Mouse (Mus musculus) induced T-regulatory cell, adult 2 months (primary cell): ENCODE measurements around the gene Garnl3.

ENCODE experiments used
- DNase-seq: peaks from one replicate; pipeline ENCODE4 v3.0.0-alpha.2; 2012; ENCODE audit warnings: low read depth

Gene Garnl3

DNA sequence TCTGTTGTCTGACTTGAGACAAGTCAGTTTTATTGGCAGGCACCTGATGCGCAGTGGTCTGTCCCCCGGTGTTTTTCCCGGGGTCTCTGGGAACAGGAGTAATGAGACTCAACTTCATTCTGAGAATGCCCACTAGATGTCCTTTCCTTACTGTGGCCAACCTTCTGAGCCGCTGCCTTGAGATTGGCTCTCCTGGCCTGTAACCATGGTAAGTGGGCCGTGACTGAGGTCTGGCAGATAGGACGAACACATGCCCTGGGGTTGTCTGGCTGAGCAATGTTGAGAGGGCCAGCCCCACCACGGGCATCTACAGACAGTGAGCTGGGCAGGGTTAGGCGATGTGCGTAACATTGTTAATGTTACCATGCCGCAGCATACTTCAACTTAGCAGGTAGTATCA is 106.9 kb downstream of the Garnl3 start:
- DNase-seq: no peak

DNA sequence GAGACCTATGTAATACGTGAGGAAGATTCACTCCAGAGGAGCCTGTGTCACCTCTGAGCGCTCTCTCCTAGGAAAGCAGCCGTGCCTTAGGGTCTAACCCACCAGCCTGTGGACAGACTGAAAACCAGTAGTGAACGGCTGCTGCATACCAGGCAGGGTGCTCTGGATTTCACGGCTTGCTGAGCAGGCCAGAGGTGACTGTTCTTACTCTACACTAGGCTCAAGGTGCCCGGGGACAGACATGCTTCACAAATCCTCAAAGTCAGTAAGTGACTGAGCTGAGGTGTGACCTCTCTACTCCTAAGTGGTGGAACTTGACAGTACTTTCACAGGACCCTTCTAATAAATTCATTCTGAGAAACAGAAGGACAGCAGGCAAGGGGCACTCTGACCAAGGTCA is 108.6 kb downstream of the Garnl3 start:
- DNase-seq: no peak

DNA sequence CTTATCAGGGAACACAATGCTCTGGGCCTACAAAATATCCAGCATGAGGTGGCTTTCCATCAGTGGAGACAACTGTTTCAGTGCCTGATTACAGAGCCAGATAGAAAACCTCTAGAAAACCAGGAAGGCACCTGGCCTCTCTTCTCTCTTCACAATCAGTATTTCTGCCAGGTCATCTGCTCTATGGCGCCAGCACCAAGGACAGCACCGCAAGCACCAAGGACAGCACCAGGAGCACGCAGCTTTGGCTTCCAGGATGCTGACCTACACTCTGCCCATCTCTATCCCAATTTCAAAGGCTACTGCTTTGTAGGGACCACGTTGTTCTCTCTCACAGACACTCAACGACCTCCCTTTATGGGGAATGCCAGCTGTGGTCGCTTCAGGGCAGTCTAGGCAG is 113.4 kb downstream of the Garnl3 start:
- peak; percentile 58 for DNase-seq

DNA sequence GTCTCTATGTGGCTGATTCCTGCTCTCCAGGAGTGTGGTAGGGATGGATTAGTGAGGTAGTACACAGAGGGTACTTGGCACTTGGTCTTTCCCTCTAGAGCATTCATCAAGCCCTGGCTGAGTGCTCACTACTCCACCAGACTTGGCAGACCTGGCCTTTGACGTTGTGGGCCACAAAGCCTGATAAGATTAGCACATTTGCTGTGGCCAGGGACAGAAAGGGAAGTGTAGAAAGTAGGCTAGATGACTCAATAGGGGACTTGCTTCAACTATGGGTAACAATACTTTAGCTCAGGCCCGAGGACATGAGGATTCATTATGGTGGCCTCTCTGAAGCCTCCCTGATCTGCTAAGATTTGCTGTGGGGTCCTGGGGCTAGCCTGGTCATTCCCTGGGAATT is 114.3 kb downstream of the Garnl3 start:
- DNase-seq: no peak

DNA sequence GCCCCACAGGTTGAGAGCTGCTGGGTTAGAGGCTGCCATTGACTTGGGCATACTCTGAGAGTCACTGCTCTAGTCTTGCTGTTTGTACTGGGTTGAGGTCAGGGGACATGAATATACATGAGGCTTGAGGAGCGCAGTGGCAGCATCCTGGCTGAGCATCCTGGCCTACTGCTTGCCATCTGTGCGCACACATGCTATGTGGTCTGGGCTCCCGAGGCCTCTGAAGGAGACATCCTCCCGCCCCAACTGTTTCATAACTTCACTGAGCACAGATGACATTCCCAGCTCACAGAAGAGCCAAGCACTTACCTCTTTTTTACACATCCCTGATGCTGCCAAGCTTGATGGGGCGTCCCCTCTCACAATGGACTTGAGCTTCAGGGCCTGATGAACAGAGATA is 116.6 kb downstream of the Garnl3 start:
- no peak for DNase-seq

DNA sequence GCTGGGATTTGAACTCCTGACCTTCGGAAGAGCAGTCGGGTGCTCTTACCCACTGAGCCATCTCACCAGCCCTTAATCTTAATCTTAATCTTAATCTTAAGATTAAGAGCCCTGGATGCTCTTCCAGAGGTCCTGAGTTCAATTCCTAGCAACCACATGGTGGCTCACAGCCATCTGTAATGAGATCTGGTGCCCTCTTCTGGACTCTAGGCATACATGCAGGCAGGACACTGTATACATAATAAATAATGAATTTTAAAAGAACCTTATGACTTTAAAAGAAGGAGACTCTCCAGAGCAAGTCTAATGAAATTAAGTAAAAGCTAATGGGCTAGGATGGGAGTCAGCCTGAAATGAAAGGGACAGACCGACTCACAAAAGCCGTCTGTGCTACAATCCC is 122.4 kb downstream of the Garnl3 start:
- DNase-seq: peak; percentile 27

DNA sequence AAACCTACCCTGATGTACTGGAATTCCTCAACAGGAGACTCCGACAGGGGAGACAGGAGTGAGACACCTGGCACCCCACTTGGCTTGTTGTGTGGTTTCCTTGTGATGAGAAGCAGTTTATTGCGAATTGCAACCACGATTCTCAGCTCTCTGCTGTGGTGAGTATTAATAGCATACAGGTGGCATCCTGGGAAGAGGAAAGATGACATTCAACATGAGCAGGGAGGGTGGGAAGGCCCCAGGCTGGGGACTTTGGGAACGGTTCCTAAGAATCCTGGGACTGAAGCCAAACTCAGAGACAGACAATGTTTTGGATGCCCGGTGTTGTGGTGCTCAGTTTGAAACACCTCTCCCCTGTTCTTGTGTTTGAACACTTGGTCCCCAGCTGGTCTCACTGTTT is 126.4 kb downstream of the Garnl3 start:
- DNase-seq: no peak

DNA sequence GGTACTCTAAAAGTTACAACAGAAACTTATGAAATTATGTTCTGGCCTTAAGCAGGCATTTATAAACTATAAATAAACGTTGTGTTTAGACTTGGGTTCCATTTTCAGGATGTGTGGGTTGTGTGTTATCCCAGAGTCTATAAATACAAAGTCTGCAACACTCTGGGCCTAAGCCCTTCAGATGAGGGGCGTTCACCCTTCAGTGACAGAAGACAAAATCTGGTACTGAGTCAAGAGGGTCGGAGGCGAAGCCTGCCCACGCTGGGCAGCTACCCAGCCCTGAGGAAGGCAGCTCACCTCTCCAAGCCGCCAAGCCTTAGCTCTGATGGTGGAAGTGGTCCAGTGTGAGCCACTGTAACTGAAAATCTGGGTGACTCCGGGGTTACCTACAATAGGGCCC is 129.3 kb downstream of the Garnl3 start:
- DNase-seq: no peak

DNA sequence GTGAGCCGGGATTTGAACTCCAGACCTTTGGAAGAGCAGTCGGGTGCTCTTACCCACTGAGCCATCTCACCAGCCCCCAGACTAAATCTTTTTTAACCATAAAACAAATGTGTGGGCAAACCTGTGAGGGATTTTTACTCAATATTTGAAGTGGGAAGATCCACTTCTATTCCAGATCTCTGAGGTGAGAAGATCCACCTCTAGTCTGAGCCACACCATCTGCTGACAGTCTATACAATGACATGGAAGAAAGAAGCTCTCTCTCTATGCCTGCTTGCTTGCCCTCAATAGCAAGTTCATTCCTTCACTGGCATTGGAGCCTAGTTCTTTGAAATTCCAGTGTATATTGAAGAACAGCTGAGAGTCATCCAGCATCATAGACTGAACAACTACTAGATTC is 131.7 kb downstream of the Garnl3 start:
- DNase-seq: no peak

DNA sequence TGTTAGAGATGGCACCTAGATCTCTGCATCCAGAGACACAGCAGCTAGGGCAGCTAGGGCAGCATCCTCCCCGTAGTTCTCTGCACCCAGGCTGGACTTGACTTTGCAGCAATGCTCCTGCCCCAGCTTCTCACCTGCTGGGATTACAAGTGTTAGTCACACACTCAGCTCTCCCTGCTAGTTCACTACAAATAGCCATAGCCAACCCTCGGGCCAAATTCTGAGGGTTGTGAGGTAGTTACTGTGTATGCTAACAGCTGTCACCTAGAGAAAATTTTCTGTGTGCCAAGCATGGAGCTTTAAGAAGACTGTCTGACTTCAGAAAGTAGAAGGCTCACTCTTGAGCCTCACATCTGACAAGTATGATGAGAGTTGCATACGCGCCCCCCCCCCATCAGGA is 133.7 kb downstream of the Garnl3 start:
- no peak for DNase-seq

DNA sequence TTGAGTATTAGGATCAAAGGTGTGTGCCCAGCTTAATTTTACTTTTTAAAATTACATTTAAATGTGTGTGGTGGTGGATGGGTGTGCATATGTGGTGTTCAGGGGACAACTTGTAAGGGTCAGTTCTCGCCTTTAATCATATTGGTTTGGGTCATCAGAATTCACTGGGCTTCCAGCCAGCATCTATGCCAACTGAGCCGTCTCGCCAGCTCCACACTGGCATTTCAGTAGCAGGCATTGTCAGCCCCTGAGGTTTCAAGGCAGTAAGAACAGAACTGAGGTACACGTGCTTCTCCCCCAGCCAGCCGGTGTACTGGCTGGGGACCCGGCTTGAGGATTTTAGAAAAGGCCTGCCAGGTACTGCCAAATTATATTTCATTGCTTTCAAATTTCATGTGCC is 134.4 kb downstream of the Garnl3 start:
- DNase-seq: no peak

DNA sequence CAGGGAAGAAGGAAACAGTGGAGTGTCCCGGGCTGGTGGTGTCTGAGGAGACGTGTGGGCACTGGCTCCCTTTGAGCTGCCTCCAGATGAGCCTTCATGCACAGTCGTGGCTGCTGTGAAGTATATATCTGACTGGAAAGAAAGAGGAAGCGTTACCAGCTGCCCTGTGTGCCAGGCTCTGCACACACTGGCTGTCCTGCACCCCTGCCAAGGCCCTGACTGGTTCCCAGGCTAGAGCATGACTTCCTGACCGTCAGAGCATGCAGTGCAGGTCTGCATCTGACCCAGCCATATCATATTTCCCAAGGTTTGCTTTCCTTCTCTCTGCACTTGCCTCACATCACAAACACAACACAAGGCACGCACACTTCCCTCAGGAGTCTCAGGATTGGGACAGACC is 139.3 kb downstream of the Garnl3 start:
- no peak for DNase-seq

DNA sequence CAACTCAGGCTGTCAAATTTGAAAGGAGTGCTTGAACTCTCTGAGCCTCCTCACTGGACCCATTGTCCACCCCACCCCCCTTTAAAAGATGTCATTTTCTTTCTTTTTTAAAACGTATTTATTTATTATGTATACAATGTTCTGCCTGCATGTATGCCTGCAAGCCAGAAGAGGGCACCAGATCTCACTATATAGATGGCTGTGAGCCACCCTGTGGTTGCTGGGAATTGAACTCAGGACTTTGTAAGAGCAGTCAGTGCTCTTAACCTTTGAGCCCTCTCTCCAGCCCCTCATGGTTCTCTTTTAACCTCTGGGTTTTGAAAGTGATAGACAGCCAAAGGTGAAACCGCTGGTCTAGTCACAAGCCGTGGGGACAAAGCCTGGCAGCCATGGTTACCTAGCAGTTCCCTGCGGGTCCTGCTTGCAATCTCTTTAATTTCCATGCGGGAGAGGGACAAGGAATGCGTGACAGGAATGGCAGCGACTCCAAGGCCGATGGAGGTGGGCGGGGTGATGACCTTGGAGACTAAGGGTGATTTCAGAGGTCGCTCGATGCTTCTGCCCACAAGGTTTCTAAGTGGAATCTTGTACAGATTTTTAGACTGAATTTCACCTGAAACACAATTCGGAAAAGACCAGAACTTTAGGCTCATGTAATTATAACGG is 141.2 kb downstream of the Garnl3 start:
- DNase-seq: peak; percentile 69

DNA sequence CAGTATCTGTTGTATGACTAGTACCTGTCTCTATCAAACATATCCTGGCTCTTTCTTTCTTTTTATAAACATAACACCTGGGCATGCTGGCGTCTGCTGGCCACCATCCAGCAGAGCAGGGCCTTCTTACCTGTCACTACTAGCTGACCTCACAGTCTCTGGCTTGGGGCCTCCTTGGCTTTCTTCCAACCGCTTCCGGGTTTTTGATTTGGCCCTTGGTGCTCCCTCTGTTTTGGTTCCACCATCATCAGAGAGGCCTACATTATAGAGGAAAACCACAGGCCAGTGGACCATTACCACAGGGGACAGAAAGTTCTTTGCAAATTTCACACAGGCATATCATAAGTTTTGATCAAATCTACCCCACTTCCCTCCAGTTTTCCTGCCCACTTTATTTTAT is 142.1 kb downstream of the Garnl3 start:
- no peak for DNase-seq

DNA sequence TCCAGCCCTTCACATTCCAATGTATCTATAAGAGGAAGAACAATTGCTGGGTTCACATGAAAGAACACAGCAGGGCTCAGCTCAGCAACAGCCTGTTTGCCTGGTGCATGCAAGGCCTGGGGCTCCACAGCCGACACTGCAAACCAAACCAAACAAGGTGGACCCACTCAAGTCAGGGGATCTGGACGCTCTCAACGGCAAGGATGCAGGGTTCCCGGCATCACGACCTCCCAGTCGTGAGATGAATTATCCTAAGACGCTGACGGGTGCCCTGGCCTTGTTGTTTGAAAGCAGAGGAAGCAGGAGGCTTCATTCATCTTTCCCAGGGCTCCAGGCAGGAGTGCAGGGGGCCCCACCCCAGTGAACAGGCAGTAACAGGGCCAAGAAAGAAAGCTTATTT is 145.6 kb downstream of the Garnl3 start:
- no peak for DNase-seq

DNA sequence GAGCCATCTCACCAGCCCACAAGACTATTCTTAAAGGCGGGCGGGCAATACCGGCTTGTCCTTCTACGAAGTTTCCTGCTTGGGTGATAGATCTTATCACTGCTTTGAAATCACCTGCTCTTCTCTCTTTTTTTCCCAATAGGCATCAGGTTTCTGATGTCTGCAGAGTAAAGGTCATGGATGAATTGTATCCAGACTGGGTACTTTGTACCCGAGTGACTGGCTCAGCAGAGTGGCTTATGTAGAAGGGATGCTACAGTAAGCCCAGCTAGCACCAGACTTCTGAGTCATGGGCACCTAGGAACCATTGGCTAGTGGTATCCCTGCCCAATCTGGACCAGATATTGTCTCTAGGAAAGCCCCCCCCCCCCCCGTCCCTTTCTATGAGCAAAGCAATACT is 147.8 kb downstream of the Garnl3 start:
- peak; percentile 47 for DNase-seq

DNA sequence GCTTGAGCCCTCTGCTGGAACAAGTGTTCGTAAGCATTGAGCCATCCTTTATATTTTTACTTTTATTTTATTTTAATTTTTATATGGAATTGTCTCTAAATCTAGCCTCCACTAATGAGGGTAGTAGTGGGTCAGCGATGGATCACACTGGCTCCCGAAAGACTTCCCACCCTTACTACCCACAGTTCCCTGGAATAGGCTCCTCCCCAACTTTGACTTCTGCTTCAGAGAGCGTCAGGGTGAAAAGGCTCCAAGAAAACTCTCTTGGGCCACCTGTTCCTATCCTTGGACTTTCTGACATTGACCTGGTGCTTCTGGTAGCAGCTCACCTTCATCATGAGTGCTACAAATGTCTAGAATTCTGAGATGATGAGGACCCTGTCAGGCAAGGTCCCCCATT is 148.8 kb downstream of the Garnl3 start:
- DNase-seq: no peak

DNA sequence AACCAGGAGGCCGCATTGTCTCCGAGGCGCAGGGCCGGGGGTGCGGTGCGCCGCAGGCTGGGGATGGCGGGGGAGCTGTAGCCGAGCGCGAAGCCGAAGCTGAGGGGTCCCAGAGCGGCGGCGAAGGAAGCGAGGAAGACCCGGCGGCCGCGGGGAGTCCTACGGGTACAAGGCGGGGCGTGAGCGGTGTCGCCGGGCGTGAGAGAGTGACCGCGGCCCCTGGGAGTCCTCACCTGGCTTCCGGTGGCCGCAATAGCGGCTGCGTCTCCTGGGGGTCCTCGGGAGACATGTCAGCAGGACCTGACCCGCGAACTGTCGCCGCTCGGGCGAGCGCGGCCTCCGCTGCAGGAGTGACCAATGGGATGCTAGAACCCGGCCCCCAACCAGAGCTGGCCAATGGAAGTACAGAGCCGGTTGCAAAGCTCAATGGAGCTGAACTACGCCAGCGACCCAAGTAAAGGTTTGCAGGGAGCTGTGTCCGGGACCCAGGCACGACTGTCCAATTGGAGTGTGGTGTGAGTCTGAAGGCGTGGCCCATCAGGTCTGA is 149.7 kb downstream of the Garnl3 start, which contains the start of gene Slc2a8:
Gene Slc2a8, minus strand, starts transcription at position 359 of the 547 bp plus-strand sequence.
- DNase-seq: peak; percentile 93

DNA sequence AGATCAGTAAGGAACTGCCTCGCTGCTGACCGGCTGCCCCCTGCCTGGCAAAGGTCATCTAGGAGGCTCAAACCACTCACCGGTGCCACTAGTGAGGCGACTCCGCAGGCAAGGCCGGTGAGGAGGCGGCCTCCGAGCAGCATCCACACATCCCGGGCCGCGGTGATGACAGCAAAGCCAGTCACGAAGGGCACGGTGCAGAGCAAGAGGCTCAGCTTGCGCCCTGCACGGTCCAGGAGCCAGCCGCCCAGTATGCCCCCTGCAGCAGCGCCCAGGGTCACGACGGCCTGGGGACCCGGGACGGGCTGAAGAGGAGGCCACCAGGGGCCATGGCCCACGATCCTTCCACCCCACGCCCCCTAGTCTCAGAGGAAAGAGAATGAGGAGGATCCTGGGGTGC is 150.2 kb downstream of the Garnl3 start:
- DNase-seq: no peak

DNA sequence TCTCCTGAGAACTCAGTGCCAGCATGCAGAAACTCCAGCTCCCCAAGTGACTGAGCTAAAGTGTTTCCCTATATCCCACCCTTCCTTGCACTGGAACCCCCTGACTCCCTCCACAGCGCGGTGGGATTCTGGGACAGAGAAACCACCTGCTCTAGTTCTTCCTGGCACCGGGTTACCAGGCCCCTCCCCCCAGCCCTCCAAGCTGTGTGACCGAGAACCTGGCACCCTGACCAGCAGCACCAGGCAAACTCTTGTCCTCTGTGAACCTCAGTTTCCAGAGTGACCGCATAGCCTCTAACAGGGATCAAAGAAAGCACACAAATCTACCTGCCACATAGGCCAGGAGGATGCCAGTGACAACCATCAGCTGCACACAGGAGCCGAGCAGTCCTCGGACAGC is 151.8 kb downstream of the Garnl3 start:
- no peak for DNase-seq

DNA sequence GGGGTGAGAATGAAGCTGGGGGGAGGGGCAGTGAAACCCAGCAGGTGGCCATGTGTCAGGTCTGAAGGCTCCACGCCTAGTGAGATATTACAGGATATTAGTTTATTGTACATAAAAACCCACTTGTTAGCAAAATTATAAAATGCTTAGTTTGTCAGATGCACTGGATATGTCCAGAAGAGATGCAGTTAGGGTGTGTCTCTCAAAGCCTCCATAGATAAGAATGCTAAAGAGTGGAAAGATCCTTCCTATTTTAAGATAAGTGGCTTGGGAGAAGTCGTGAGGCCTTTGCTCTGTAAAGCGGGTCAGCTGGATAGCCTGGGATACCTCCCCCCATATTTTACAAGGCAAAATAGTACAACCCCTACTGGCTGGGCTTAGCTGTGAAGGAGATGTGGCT is 152.8 kb downstream of the Garnl3 start:
- no peak for DNase-seq

DNA sequence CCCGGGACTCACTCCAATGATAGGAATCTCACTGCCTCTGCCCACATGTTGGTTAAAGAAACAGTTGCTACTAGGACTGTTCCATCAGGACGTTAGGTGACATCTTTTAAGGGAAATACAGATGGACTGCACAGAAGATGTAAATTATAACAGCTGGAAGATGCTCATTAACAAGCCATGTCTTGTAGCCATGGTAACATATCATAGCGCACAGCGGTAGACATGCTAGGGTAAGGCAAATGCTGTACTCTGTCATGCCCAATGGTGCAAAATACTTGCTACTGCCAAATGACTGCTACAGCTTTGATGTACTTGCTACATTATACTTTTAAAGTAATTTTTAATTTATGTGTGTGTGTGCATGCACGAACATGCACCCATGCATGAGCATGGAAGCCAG is 154.3 kb downstream of the Garnl3 start:
- no peak for DNase-seq

DNA sequence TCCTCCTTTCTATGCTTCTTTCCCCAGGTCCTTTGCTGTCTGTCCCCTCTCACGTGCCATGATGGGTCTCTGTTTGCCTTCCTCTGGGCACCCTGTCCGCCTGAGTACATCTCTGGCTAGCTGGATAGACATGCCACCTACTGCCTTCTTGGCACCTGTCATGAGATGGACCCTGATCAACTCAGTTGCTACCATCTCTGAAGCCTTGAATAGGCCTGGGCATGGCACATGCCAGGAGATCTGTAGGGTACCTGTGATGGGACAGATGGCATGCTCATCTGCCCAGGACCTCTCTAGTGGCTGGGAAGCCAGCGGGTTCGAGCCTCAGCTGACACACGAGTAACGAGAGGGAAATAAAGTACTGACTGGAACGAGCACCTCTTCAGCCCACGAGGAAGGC is 157.2 kb downstream of the Garnl3 start:
- DNase-seq: no peak

DNA sequence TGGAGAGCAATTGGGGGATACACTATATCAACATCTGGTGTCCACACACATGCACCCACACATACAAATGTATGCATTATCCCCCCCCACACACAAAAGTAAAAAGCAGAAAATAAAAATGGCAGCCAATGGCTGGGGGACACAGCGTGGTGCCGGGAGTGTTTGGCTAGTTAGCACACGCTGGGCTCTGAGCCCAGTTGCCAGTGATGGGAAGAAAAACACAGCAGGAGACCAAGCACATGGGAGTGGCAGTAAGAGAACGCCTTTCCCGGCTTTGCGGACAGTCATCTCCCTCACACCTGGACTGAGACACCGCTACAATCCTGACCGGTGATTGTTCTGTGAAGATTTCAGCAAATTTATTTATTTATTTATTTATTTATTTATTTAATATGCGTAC is 160.2 kb downstream of the Garnl3 start:
- DNase-seq: no peak
